Mouse (Mus musculus): Measurements from ENCODE around the gene Ltb.
A peak's percentile ranks its signal among the peaks of the same experiment; 100 is the strongest.

DNA sequence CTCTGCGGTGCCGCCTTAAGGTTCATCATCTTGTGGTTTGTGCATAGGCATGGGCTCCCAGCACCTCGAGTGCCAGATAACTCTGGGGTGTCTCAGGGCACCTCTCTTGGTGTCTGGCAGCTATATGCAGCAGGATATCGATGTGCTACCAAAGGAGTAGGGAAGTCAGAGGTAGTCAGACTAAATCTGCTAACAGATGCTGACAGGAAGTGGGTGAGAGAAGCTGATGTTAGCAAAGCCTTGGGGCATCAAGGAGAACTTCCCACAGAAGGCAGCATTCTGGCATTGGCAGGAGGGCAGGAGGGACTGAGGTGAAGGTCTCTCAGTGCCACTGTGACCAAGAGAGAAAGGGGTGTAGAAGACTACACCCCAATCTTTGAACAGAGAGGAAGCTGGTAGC is 4.1 kb upstream of the Ltb start:
- TF ChIP-seq CTCF (IDR thresholded peaks at IDR 0.05 in 2 of 3, conservative IDR thresholded peaks at IDR 0.05 in 1 of 3; ENCODE audit: control insufficient read depth in 1 of 3, insufficient read depth in 1 of 3, low read depth in 2 of 3, low read length in 3 of 3, poor library complexity in 1 of 3, severe bottlenecking in 1 of 3) (no peak), ETS1 (IDR thresholded peaks at IDR 0.05; ENCODE audit: low read depth, low read length) (peak; percentile 28; the same call in 1 of the 2 replicates), USF1 (IDR thresholded peaks at IDR 0.05; ENCODE audit: low read depth, low read length) (no peak), EP300 (IDR thresholded peaks at IDR 0.05; ENCODE audit: low read depth in 1 of 2, low read length in 2 of 2) (peak; percentile 60 to 66), GATA1 (IDR thresholded peaks at IDR 0.05; ENCODE audit: low read depth, low read length) (peak; percentile 26; the same call in 1 of the 2 replicates), POLR2A (IDR thresholded peaks at IDR 0.05; ENCODE audit: control insufficient read depth in 1 of 2, insufficient read depth in 1 of 2, low read depth in 1 of 2, low read length in 2 of 2, poor library complexity in 1 of 2) (no peak; a peak in 1 of 4 replicates), RAD21 (IDR thresholded peaks at IDR 0.05; ENCODE audit: low read depth, low read length) (no peak), ZMIZ1 (IDR thresholded peaks at IDR 0.05; ENCODE audit: low read depth, low read length) (0 out of 2 replicates have a peak, but pooled peaks have one; percentile 7), CHD2 (IDR thresholded peaks at IDR 0.05; ENCODE audit: low read length) (no peak), NELFE (IDR thresholded peaks at IDR 0.05; ENCODE audit: low read depth, low read length) (peak; percentile 42; the same call in 1 of the 2 replicates)
